Mouse (Mus musculus) inflammation-experienced regulatory T-cells, adult 6 months (primary cell): Measurements from ENCODE around the gene Smarcd1. TPM values are rescaled to one million over a fixed set of nuclear protein-coding genes. Genes with fewer than 3 reads are reported as not detected.
A peak's percentile ranks its signal among the peaks of the same experiment; 100 is the strongest.
"Not testable (repeated sequence)": the region's sequence is repeated elsewhere in the genome, so short reads cannot be mapped to it uniquely, and the experiment has no call there.

ENCODE experiments used
- ATAC-seq: one replicate; pipeline ENCODE4 v1.8.0; 2017
- polyA plus RNA-seq, 3 experiments: library from polyadenylated mRNA; unstranded; fragments of 100-300 nt; shearing (Covaris generic); gene quantifications; one replicate each; pipeline ENCODE4 v1.2.1; 2017

The Smarcd1 gene
- polyA plus RNA-seq, 3 experiments from 2014 or later, result 8.4 to 15.5 (median 10.5) TPM

DNA sequence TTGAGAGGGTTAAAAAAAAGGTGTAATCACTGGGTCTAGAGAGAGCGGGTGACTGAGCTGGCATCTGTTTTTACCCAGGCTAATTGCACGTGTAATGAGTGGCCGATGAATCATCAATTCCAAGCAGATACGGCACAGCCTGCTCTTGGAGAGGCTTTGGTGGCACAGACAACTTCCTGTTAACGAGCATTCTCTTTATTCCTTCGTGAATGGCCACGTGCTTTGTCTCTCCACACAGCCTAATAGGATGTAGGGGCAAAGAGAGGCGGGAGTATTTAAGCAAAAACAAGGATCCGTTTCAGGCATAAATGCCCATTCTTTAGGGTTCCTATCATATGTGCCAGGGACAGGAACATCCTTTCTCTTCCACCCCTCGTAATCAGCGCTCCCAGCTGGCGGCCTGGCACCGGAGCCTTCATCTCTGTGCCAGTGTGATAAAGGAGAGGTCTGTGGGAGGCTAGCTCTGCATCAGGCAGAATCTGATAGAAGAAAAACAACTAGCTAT, 13.5 kb downstream of the Smarcd1 start:
- no peak for ATAC-seq

DNA sequence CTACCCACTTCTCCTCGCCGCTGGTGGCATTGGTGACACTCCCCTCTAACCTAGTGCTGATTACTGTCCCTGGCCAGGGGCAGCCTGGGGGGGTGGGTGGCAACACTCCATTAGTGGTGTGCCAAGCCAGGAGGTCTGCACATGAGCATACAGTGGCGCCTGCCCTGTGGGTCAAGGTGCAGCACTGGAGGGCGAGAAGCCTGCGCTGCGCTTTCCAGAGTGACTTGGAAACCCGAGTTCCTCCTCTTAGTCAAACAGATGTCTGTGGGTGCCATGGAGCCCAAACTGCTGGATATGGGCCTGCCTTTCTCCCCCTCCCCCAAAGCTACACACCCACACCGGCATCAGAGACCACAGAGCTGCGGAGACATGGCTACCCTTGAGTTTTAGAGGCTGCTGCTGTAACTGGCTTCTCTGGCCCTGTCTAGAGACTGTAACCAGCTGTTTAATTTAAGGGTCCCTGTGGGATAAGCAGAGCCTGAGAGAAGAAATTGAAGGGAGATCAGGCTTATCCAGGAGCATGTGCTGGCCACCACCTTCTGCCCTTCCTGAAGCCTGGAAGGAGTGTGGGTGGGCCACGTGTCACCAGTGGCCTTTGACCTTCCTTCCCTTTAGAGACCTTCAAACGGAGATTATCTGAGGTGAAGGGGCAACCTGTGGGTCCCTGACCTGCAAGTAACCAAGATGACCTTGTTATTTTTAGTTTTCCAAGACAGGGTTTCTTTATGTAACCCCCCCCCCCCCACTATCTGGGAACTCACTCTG, 14.2 kb downstream of the Smarcd1 start:
- no peak for ATAC-seq

DNA sequence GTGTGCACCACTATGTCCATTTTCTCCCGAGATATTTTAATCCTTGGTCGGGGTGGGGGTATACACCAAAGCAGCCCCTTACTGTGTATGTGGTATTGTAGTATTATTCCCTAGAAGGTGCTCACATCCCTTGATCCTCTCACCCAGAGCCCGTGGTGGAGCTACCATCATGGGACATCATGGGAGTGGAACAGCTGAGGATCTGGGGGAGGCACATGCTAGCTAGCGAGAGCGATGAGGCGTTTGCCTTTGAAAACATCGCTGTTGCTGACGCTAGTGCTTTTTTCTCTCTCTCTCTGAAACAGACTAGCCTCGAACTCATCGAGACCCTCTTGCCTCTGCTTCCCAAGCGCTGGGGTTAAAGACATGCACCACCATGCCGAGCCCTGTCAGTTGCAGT, 14.9 kb downstream of the Smarcd1 start:
- no peak for ATAC-seq

DNA sequence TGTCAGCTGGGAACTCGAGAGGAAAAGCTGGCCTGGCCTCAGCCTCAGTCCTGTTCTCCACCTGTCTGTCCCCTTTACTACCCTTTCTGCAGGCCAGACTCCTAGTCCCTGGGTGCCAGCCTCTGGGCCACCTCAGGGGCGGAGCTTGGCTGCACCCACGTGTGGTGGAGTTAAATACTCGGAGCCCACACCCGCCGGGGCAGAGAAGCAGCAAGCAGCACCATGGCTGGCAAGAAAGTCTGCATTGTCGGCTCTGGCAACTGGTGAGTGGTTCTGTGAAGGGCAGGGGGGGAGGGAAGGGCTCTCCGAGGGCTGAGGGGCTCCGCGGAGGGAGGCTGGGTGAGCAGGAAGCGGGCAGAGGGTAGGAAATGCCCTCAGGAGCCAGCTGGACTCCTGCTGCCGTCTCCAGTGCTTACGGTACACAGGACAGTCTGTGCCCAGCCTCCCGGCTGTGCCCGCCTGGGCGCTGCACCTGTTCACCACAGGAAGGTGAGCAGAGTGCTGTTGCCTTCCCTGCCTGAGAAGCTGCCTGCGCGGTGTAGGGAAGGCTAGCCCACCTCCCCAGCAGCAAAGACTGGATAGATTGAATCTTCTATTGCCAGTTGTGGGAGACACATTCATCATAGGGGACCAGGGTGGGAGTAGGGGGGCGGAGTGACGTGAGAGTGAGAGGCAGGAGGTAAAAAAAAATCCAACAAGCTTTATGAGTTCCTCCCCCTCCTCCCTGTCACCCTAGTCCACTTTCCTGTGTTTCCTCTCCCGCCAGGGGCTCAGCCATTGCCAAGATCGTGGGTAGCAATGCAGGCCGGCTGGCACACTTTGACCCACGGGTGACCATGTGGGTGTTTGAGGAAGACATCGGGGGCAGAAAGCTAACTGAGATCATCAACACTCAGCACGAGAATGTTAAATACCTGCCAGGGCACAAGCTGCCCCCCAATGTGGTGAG, 15.7 kb downstream of the Smarcd1 start, which contains the start of gene Gpd1:
Gene Gpd1 (plus strand): TSS at position 130 of the 949 bp plus-strand sequence.
- ATAC-seq, result no peak

DNA sequence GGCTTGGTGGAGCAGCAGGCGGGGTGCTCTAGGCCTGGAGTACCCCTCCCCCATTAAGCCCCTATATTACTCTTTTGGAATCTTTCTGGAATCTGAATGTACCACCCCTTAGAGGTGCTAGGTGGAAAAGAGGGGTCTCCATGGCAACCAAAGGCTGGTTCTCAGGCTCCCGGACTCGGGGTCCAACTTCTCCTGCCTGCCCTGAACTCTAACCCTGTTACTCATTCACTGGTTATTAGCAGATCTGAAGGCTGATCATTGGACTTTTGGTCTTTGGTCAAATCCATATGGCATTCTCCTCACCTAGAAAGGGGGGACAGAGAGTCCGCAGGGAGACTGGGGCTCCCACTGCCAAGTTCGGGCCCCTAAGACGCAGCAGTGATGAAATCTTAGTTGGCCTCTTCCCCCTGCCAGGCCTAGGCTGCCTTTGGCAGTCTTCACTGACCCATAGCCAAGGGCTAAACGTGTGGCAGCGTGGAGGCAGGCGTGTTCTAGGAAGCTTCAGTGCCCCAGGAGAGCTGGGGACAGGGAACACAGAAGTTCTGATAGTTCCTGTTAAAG, 16.6 kb downstream of the Smarcd1 start:
- ATAC-seq, result no peak

DNA sequence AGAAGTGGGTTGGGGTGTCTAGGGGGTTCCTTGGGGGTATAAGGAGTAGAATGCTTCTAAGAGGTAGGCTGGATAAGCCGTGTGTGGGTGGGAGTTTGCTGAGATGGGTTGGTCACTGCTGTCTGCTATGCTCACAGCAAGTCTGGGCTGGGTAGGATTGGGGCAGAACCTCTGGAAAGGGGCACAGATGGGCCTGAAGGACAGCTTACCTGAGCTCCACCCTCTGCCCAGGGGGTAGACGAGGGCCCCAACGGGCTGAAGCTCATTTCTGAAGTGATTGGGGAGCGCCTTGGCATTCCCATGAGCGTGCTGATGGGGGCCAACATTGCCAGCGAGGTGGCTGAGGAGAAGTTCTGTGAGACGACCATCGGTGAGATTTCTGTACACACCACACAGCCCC, 17.9 kb downstream of the Smarcd1 start:
- ATAC-seq, result no peak

DNA sequence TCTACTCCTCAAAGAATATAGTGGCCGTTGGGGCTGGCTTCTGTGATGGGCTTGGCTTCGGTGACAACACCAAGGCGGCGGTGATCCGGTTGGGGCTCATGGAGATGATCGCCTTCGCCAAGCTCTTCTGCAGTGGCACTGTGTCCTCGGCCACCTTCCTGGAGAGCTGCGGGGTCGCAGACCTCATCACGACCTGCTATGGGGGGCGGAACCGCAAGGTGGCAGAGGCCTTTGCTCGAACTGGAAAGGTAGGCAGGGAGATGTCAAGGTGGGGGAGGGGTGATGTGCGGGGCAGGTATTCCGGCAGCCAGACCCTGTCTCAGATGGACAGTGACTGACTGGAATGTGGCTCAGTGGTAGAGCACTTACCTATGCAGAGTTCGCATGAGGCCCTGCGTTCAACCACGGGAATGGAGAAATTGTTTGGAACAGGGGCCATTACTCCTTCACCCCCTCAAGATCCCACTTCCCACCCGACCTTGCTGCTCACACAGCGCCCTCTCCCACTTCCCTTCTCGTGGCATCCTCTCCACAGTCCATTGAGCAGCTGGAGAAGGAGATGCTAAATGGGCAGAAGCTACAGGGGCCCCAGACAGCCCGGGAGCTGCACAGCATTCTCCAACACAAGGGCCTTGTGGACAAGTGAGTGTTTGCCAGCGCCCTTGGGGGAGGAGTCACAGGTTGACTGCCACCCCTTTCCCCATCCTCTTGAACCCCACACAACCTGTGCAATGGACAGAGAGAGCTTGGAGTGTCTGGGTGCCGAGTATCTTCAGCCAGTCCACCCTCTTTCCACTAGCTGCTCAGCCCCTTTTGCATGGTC, 20.2 kb downstream of the Smarcd1 start:
- ATAC-seq, result no peak

DNA sequence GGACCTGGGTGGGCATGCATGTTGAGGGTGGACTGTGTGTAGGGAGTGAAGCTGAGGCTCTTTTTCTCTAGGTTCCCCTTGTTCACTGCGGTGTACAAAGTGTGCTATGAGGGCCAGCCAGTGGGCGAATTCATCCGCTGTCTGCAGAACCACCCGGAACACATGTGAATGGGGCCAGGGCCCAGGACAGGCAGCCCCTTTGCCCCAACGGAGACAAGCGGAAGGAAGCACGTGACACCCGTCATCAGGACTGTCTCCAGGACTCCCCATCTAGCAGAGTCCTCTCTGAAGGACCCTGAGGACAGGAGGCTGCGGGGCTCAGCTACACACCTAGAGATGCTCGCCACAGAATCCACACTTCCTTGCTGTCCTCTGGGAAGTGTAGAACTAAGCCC, 21.2 kb downstream of the Smarcd1 start:
- ATAC-seq, result no peak

DNA sequence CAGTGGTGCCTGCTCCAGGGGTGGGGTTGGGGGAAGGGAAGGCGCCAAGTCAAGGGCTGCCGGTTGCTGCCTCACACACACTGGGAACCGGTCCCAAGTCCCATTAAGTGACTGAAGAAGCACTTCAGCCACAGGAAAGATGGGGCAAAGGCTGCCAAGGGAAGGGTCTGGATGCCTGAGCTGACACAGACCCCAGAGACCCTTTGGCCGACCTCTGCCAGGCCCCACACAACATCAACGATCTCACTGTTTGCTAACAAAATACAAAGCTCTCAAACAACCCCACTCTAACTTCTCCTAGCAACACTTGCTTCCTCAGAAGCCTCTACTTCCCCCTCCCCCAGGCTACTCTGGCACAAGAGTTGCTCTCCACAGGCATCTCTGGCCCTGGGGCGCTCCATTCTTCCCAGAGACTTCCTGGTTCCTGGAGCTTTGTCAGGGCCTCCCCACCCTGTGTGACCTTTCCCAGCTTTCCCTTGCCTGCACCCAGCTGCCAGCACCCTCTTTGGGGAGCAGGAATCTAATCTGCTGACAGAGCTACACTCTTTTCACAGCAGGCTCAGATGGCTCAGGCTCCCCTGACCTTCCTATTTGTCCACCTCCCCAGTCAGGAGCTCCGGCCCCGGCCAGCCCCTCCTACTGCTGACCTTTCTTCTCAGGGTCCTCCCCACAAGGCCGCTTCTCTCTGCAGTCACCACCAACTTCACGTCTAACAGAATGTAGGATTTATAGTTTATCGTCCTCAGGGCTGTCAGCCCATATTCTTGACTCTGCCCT, 21.8 kb downstream of the Smarcd1 start:
- no peak for ATAC-seq

DNA sequence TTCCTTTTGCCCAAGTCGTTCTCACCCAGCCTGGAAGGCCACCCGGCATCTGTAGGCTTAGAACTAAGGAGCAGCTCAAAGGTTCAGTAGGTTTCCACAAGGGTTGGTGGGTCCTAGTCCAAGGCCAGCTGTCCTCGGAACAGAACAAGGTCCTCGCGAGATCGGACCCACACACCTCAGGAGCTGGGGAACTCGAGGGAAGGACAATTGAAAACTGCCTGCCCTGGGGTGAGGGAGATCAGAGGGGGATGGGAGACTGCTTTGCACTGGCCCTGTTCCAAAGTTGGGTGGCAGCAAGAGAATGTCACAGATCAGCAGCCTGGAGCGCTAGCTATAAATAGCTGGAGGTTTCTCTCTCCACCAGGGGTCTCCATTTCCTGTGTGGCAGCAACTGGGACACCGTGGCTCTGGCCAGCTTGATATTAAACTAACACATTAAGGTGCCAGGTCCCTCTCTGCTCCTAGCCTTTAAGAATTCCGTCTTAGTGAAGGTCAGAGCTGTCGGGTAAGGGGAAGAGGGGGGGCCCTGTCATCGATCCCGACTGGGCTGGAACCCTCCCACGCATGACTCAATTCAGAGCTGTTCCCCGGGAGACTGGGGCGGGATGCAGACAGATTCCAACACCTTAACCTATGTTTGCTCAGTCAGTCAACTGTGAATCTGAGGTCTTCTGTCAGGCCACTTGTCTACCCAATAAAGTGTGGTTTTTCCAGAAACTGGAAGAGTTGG, 22.5 kb downstream of the Smarcd1 start:
- ATAC-seq, result no peak

DNA sequence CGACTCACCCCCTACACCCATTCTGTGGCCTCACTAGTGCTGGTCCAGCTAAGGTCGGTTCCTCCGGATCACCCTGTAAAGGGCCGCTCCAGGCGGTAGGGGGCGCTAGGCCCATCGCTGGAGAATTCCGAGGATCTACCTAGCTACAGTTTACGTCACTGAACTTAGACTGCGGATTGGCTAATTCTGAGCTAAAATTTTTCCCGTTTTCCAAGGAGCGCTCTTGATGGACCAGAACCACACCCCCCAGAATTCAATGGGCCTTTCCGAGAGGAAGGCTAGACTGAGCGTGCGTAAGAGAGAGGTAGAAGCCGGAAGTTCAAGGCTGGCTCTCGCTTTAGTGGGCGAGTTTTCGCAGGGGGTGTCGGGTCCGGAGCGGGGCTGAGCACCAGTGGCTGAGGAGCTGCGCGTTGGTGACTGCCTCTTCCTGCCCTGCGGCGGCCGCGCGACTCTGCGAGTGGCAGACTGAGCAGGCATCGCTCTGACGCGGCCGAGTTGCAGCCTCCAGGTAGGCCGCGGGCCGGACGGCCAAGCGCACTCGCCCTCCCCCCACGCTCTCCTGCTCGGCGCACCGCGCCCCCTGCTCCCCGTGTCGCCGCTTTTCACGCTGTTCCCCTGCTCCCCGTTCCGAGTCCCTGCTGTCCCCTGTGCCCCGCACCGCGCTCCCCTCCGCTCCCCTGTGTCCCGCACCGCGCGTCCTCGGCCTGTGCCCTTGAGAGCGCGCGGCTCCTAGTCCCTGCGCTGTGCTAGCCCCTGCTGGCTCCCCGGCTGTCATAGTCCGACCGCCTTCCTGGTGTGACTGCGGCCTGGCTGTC, 23.6 kb downstream of the Smarcd1 start, which contains the start of gene Cox14:
Gene Cox14 (plus strand): TSS at position 278 of the 815 bp plus-strand sequence.
- ATAC-seq, result peak; percentile 90

DNA sequence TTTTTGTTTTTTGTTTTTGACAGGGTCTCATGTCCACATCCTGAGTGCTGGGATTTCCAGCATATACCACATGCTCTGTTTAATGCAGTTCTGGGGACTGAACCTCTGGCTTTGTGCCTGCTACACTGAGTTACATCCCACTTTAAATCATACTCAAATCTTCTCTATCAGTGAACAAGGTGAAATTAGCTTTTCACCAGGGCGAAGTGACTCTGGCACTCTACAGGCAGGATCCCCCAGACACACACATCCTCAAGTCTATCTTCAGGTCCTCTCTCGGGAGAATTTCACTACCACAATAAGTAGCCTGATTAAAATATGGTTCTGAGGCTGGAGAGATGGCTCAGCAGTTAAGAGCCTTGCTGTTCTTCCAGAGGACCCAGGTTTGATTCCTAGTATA, 24.6 kb downstream of the Smarcd1 start:
- ATAC-seq, result no peak

DNA sequence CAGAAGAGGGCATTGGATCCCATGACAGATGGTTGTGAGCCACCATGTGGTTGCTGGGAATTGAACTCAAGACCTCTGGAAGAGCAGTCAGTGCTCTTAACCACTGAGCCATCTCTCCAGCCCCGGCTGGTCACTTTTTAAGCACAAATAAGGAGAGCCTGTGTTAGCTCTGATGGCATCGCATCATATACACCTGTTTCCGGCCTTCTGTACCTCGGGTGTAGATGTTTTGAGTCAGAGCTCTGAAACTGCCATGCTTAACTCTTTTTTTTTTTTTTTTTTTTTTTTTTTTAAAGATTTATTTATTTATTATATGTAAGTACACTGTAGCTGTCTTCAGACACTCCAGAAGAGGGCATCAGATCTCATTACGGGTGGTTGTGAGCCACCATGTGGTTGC, 25.1 kb downstream of the Smarcd1 start:
- ATAC-seq, result not testable (repeated sequence)

DNA sequence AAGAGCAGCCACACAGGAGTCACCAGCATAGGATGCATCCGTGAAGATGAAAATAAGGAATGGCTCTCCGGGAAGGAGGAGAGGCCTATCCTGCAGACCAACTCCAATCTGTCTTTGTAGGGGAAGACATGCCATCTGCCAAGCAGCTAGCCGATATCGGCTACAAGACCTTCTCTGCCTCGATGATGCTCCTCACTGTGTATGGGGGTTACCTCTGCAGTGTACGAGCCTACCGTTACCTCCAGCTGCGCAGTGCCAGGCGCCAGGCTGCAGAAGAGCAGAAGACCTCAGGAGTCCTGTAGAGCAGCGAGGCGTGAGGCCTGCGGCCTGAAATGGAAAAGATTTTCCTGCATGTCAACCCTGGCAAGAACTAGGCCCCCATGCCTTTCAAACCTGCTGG, 25.6 kb downstream of the Smarcd1 start:
- ATAC-seq, result no peak

DNA sequence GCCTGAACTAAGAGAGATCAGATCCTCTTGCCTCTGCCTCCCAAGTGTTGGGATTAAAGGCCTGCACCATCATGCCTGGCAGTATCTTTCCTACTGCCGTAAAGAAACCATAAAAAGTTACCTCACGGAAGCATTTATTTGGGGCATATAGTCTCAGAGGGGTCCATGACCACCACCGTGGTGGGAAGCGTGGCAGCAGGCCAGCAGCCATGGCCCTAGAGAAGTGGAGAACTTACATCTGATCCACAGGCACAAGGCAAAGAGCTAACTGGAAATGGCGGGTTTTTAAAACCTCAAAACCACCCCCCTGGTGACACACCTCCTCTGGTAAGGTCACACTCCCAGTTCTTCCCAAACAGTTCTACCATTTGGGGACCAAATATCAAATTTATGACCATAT, 26.3 kb downstream of the Smarcd1 start:
- no peak for ATAC-seq

DNA sequence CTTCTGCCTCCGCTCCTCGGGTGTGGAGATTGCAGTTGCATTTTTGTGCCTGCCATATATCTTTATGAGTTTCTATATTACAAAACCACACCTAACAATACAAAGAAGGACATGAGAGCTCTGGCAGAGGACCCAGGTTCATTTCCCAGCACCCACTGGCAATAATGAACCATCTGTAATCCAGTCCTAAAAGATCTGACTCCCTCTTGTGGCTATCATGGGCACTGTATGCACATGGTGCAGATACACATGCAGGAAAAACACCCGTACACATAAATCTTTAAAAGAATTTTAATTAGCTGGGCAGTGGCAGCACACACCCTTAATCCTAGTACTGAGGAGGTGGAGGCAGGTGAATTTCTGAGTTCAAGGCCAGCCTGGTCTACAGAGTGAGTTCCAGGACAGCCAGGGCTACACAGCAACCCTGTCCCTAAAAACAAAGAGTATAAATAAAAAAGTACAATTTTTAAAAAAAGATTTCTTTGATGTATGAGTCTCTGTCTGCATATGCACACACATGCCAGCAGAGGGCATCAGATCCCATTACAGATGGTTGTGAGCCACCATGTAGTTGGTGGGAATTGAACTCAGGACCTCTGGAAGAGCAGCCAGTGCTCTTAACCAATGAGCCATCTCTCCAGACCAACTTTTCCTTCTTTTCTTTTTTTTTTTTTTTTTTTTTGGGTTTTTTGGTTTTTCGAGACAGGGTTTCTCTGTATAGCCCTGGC, 27.3 kb downstream of the Smarcd1 start:
- ATAC-seq, result no peak

DNA sequence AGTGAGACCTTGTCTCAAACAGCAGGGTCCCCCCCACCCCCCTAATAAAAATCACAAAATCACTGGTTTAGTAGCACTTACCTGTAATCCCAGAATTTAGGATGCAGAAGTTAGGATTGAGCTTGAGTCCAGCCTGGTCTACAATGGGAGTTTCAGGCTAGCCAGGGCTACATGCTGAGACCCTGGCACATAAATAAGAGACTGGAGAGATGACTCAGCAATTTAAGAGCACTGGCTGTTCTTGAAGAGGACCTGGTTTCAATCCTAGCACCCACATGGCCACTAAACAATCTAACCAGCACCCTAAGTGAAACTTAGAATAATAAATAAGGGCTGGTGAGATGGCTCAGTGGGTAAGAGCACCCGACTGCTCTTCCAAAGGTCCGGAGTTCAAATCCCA, 29.2 kb downstream of the Smarcd1 start:
- ATAC-seq, result no peak

DNA sequence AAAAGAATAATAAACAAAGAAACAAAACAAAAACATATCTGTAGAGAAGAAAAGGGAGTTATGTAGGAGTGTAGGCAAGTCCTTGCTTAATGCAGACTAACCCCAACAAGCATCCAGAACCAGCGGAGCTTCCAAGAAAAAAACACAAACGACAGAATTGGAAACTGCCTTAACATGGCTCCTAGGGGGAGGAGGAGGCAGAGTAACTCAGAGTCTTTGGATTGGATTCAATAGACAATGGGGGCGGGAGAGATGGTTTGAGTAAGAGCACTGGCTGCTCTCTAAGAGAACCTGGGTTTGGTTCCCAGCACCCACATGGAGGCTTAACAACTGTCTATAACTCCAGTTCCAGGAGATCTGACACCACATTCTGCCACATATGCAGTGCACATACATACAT, 29.7 kb downstream of the Smarcd1 start:
- no peak for ATAC-seq

DNA sequence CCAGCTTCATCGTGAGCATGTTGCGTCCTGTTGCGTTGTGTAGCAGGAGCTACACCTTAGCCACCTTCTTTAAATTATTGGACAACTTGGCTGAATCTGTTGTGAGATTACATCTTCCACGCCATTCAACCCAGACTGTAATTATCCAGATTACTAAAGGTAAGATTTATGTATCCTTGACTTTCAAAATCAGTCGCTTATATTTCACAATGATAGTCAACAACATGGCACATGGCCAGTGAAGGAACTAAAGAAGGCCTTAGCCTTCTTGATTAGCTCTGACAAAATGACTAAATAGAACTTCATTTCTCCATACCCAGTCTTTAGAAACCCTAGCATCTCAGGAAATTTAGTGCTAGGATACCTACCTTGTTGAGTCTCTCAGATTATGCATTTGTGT, 31.3 kb downstream of the Smarcd1 start:
- ATAC-seq, result no peak
